Mouse (Mus musculus) limb, embryonic 13.5 days (tissue): Measurements from ENCODE around the gene Hsd11b2. TPM values are rescaled to one million over a fixed set of nuclear protein-coding genes. Genes with fewer than 3 reads are reported as not detected.

Experiments
- ATAC-seq: fragments of 200-750 bp; cut with Nextera tagmentation; 2 replicates; pipeline ENCODE4 v1.8.0; 2017; ENCODE audit warnings: low read depth, moderate number of reproducible peaks, moderate TSS enrichment; ENCODE audit not compliant: low FRiP score
- H3K27ac ChIP-seq: fragments of 300-500 bp; sonication (generic); 2 replicates; pipeline ENCODE4 v1.5.1; 2015; ENCODE audit warnings: inconsistent platforms, mild to moderate bottlenecking, moderate library complexity
- H3K27me3 ChIP-seq: fragments of 300-500 bp; sonication (generic); 2 replicates; pipeline ENCODE4 v1.6.1; 2015; ENCODE audit warnings: mild to moderate bottlenecking, inconsistent platforms
- H3K36me3 ChIP-seq: fragments of 300-500 bp; sonication (generic); 2 replicates; pipeline ENCODE4 v1.6.1; 2015; ENCODE audit warnings: inconsistent platforms, mild to moderate bottlenecking, moderate library complexity
- H3K4me1 ChIP-seq: fragments of 300-500 bp; sonication (generic); 2 replicates; pipeline ENCODE4 v1.6.1; 2015; ENCODE audit warnings: inconsistent platforms
- H3K4me2 ChIP-seq: fragments of 300-500 bp; sonication (generic); replicated peaks from 2 replicates; pipeline ENCODE4 v1.6.1; 2015; ENCODE audit warnings: inconsistent platforms, mild to moderate bottlenecking, moderate library complexity
- H3K4me3 ChIP-seq: fragments of 300-500 bp; sonication (generic); 2 replicates; pipeline ENCODE4 v1.5.1; 2015; ENCODE audit warnings: moderate library complexity, mild to moderate bottlenecking, inconsistent platforms
- H3K9ac ChIP-seq: fragments of 300-500 bp; sonication (generic); 2 replicates; pipeline ENCODE4 v1.6.1; 2015; ENCODE audit warnings: mild to moderate bottlenecking, inconsistent platforms
- H3K9me3 ChIP-seq: fragments of 300-500 bp; sonication (generic); 2 replicates; pipeline ENCODE4 v1.6.1; 2016; ENCODE audit warnings: inconsistent platforms
- WGBS: fragments of 180-500 bp; shearing (Covaris S2); methylation state at CpG from one replicate; pipeline ENCODE4 v1.1.7; 2015; 5-methylcytosine and 5-hydroxymethylcytosine counted together
- polyA plus RNA-seq: library from polyadenylated mRNA; unstranded; fragments of >200 nt; fragmentation: Nextera tagmentation; extraction: Ambion mirVana; gene quantifications from 2 replicates; pipeline ENCODE4 v1.2.1, GENCODE M21; 2015

The Hsd11b2 gene
- polyA plus RNA-seq, 1 experiment from 2014 or later = 5.9 TPM

DNA sequence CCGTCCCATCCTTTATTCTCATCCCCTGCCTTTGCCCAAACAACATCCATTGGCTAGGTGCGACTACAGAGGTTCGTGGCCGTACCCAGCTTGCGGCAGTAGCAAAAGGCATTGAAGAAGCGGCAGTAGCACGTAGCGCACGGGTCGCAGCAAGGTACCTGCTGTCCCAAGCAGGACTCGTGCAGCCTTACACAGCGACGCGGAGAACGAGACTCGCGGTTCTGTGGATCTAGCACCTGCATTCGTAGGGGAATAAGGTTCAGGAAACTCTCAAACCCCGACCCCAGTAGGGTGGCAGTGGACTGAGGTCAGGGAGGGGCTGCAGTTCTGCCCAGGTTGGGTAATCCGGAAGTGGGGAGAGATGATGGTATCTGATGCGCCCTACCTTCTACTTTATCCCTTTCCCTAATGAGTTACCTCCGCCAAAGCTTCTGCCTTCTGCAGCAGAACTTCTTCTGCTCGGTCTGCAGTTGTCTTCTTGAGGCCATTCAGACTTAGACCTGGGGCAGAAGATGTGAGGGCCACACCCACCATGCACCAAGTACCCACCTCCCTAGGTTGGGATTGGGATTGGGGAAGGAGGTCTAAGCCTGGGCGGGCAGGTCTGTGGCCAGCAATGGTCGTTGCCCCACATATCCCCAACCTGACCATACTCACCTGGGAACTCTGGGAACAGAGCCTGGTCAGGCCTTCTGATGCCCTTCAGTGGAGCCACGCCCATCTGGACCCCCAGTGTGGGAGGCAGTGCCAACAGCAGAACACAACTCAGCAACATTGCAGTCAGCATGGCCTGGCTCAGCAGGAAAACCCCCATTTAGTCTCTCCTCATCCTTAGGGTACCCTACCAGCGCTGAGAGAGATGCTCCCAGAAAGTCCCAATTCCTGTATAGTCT, 48.4 kb downstream of the Hsd11b2 start:
- no peak for ATAC-seq
- no peak overlapping the region for H3K27ac ChIP-seq
- H3K36me3 ChIP-seq = no peaks in the 10 kb centered on the region
- 0 out of 2 replicates have a peak, but pooled peaks cover 8% of the 10 kb centered on the region for H3K27me3 ChIP-seq
- H3K4me3 ChIP-seq = peak overlapping the region; percentile 87
- peaks cover 29% of the 10 kb centered on the region for H3K4me1 ChIP-seq
- peak overlapping the region; percentile 95 for H3K4me2 ChIP-seq
- no peaks in the 10 kb centered on the region for H3K9me3 ChIP-seq
- peak overlapping the region; percentile 72 for H3K9ac ChIP-seq
- 27% methylated on average over 27 of the region's 27 CpGs for WGBS

DNA sequence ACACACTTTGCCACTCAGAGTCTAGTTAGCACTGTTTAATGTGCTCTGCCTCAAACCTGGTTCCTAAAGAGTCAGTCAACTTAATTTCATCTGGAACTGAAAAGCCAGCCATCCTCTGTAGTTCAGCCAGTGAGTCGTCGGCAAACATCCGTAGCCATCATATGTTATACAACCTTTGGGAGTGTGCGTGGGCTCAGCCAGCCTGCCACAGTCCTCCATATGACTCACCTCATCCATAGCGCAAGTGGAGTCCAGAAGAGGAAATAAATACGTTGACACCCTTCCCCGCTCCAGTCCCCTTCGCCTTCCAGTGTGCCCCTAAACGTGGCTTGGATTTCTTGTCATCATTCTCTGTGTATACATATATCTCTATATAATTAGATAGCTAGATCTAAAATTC, 53.3 kb downstream of the Hsd11b2 start:
- H3K4me2 ChIP-seq = no peak overlapping the region
- ATAC-seq = no peak
- H3K4me1 ChIP-seq = peaks cover 5% of the 10 kb centered on the region; the same call in 1 of the 2 replicates
- H3K36me3 ChIP-seq = no peaks in the 10 kb centered on the region
- H3K9ac ChIP-seq = no peak overlapping the region
- H3K27ac ChIP-seq = no peak overlapping the region
- 0 out of 2 replicates have a peak, but pooled peaks cover 8% of the 10 kb centered on the region for H3K27me3 ChIP-seq
- 82% methylated on average over 9 of the region's 9 CpGs for WGBS
- H3K4me3 ChIP-seq = no peak overlapping the region
- no peaks in the 10 kb centered on the region for H3K9me3 ChIP-seq

DNA sequence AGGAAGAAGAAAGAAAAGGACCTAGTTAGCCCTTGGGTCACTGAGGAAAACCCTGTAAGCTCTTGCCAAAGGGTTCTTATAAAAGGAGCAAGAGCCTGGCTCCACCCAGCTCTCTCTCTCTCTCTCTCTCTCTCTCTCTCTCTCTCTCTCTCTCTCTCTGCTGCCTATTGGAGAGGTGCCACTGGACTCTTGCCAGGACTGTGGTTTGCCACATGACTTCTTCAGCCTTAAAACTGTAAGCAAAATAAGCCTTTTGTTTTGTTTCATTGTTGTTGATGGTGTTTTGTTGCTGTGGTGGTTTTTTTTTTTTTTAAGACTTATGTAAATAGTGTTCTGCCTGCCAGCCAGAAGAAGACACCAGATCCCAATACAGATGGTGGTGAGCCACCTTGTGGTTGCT, 54.9 kb downstream of the Hsd11b2 start:
- H3K4me1 ChIP-seq = no peaks in the 10 kb centered on the region
- no peak overlapping the region for H3K4me3 ChIP-seq
- H3K27ac ChIP-seq = no peak overlapping the region
- no peak overlapping the region for H3K4me2 ChIP-seq
- no peaks in the 10 kb centered on the region for H3K9me3 ChIP-seq
- H3K27me3 ChIP-seq = no peaks in the 10 kb centered on the region
- no peaks in the 10 kb centered on the region for H3K36me3 ChIP-seq
- no peak overlapping the region for H3K9ac ChIP-seq
- ATAC-seq = no peak

Other genes with a start within 250 kb of the Hsd11b2 start
- 0.11 and 0.19 TPM in 2 replicates for gene Hsf4, start 249.0 kb upstream of the Hsd11b2 start, polyA plus RNA-seq
- 2.7 and 3.1 TPM in 2 replicates for gene Nol3, start 242.6 kb upstream of the Hsd11b2 start, polyA plus RNA-seq
- gene 4931428F04Rik, start 228.9 kb upstream of the Hsd11b2 start, polyA plus RNA-seq = 16.3 TPM in 2 replicates
- 8.3 and 9.1 TPM in 2 replicates for gene Exoc3l, start 222.7 kb upstream of the Hsd11b2 start, polyA plus RNA-seq
- 73.6 and 75.4 TPM in 2 replicates for gene E2f4, start 221.1 kb upstream of the Hsd11b2 start, polyA plus RNA-seq
- gene Elmo3, start 213.2 kb upstream of the Hsd11b2 start, polyA plus RNA-seq = 3.9 and 5.1 TPM in 2 replicates
- gene Lrrc29, start 192.5 kb upstream of the Hsd11b2 start, polyA plus RNA-seq = 1.8 and 2.7 TPM in 2 replicates
- 119 and 122 TPM in 2 replicates for gene Tmem208, start 192.4 kb upstream of the Hsd11b2 start, polyA plus RNA-seq
- 2.1 and 2.3 TPM in 2 replicates for gene Fhod1, start 170.8 kb upstream of the Hsd11b2 start, polyA plus RNA-seq
- 6.0 and 6.4 TPM in 2 replicates for gene Slc9a5, start 169.9 kb upstream of the Hsd11b2 start, polyA plus RNA-seq
- gene Plekhg4, start 145.5 kb upstream of the Hsd11b2 start, polyA plus RNA-seq = 0.73 and 1.2 TPM in 2 replicates
- gene Kctd19, start 105.3 kb upstream of the Hsd11b2 start, polyA plus RNA-seq = not detected in 2 replicates
- 0.36 and 0.55 TPM in 2 replicates for gene Lrrc36, start 105.2 kb upstream of the Hsd11b2 start, polyA plus RNA-seq
- gene Tppp3, start 47.2 kb upstream of the Hsd11b2 start, polyA plus RNA-seq = 65.4 and 71.1 TPM in 2 replicates
- 42.5 and 45.3 TPM in 2 replicates for gene Zdhhc1, start 21.9 kb upstream of the Hsd11b2 start, polyA plus RNA-seq
- 82.5 and 83.5 TPM in 2 replicates for gene Atp6v0d1, start 47.3 kb downstream of the Hsd11b2 start, polyA plus RNA-seq
- gene Ripor1, start 86.5 kb downstream of the Hsd11b2 start, polyA plus RNA-seq = 20.1 and 20.2 TPM in 2 replicates
- 140 and 142 TPM in 2 replicates for gene Ctcf, start 117.8 kb downstream of the Hsd11b2 start, polyA plus RNA-seq
- gene Agrp, start 118.6 kb downstream of the Hsd11b2 start, polyA plus RNA-seq = 1.9 and 2.0 TPM in 2 replicates
- gene Carmil2, start 167.5 kb downstream of the Hsd11b2 start, polyA plus RNA-seq = 0.55 and 0.77 TPM in 2 replicates
- gene Acd, start 182.3 kb downstream of the Hsd11b2 start, polyA plus RNA-seq = 81.5 and 83.9 TPM in 2 replicates
- gene Pard6a, start 182.4 kb downstream of the Hsd11b2 start, polyA plus RNA-seq = 17.7 TPM in 2 replicates
- gene 4933405L10Rik, start 188.9 kb downstream of the Hsd11b2 start, polyA plus RNA-seq = 0.36 TPM in 1 of 2 replicates, not detected in the other
- 30.8 and 32.2 TPM in 2 replicates for gene Enkd1, start 189.5 kb downstream of the Hsd11b2 start, polyA plus RNA-seq
- 27.4 and 28.4 TPM in 2 replicates for gene Gfod2, start 239.9 kb downstream of the Hsd11b2 start, polyA plus RNA-seq